Comparison of ENCODE assay signal across 16 mouse cellular contexts in genomic region chr8:98566661-98567060, GRCm38 (mm10).
DNase-seq lines count a peak whose midpoint lies in the region; ATAC-seq and TF ChIP-seq lines count a peak whose summit lies in the region.
"Had no signal": no experiment of that assay in that cellular context is flagged by ENCODE, and none has a peak within 500 bp of the region (broad histone marks: within the 10 kb centered on the region; RNA-seq: fewer than 3 reads in every experiment).

No protein-coding gene starts in this region.

- no peak overlapping the region for H3K27ac ChIP-seq in hindbrain, postnatal 0 days
- H3K27ac ChIP-seq: embryonic facial prominence, embryonic 12.5 days; forebrain, embryonic 15.5 days; hindbrain, embryonic 12.5 days had no signal

- no peak for TF ChIP-seq CTCF in hindbrain, postnatal 0 days (IDR thresholded peaks at IDR 0.05; ENCODE audit: low read depth)

- DNase-seq in frontal cortex, postnatal 10 days (ENCODE audit: low spot score in 2 of 2), result no peak
- DNase-seq in lung, postnatal 36 days, result peak; percentile 11
- no peak for DNase-seq in lung, postnatal 10 days
- peak; percentile 11 for DNase-seq in cerebellum, adult 9-11 months
- DNase-seq in hindbrain, postnatal 0 days (ENCODE audit: low spot score), result no peak
- DNase-seq: adrenal gland, adult 2 months; adrenal gland, postnatal 25 days; gastrocnemius, postnatal 14 days; heart, postnatal 4 days; kidney, adult 11 months had no signal

- H3K9me3 ChIP-seq in hindbrain, postnatal 0 days (ENCODE audit: low read length), result no peaks in the 10 kb centered on the region
- H3K9me3 ChIP-seq: embryonic facial prominence, embryonic 12.5 days; forebrain, embryonic 15.5 days; heart, embryonic 12.5 days; hindbrain, embryonic 12.5 days had no signal

- H3K4me1 ChIP-seq in hindbrain, postnatal 0 days (ENCODE audit: insufficient read depth, low read length), result no peaks in the 10 kb centered on the region
- H3K4me1 ChIP-seq: embryonic facial prominence, embryonic 12.5 days; forebrain, embryonic 15.5 days; heart, embryonic 12.5 days; hindbrain, embryonic 12.5 days had no signal

- WGBS in hindbrain, postnatal 0 days, result 81% methylated on average over 5 of the region's 5 CpGs

- H3K9ac ChIP-seq in hindbrain, postnatal 0 days (replicated peaks; ENCODE audit: low read length), result no peak overlapping the region
- H3K9ac ChIP-seq: embryonic facial prominence, embryonic 12.5 days; forebrain, embryonic 15.5 days; heart, embryonic 12.5 days; hindbrain, embryonic 12.5 days had no signal

- no peaks in the 10 kb centered on the region for H3K27me3 ChIP-seq in hindbrain, postnatal 0 days (ENCODE audit: insufficient read depth, low read length)
- H3K27me3 ChIP-seq: embryonic facial prominence, embryonic 12.5 days; forebrain, embryonic 15.5 days; heart, embryonic 12.5 days; hindbrain, embryonic 12.5 days had no signal

- H3K4me3 ChIP-seq in hindbrain, postnatal 0 days (ENCODE audit: low read length), result no peak overlapping the region
- H3K4me3 ChIP-seq: embryonic facial prominence, embryonic 12.5 days; forebrain, embryonic 15.5 days; heart, embryonic 12.5 days; hindbrain, embryonic 12.5 days had no signal

- no peak overlapping the region for H3K4me2 ChIP-seq in hindbrain, postnatal 0 days (ENCODE audit: low read depth, low read length)
- H3K4me2 ChIP-seq: embryonic facial prominence, embryonic 12.5 days; forebrain, embryonic 15.5 days; heart, embryonic 12.5 days; hindbrain, embryonic 12.5 days had no signal

- peak; percentile 44; the same call in 1 of the 2 replicates for ATAC-seq in frontal cortex, adult (ENCODE audit: low TSS enrichment)
- no peak for ATAC-seq in hindbrain, postnatal 0 days
- ATAC-seq: forebrain, embryonic 15.5 days; hindbrain, embryonic 16.5 days had no signal

- no peaks in the 10 kb centered on the region for H3K36me3 ChIP-seq in hindbrain, postnatal 0 days (ENCODE audit: insufficient read depth, low read length)
- H3K36me3 ChIP-seq: embryonic facial prominence, embryonic 12.5 days; forebrain, embryonic 15.5 days; heart, embryonic 12.5 days; hindbrain, embryonic 12.5 days had no signal

Comparison
In these comparisons a context has a peak if more than half of its experiments do, and no peak if none do; other contexts are left out.
1. DNase-seq: peak in lung, postnatal 36 days (single experiment) and cerebellum, adult 9-11 months (single experiment); none in frontal cortex, postnatal 10 days (0 of 2), lung, postnatal 10 days (single experiment) and hindbrain, postnatal 0 days (single experiment).